Mouse (Mus musculus) gonadal fat pad, adult 2 months (tissue): ENCODE measurements around the gene Reep1. TPM values are rescaled to one million over a fixed set of nuclear protein-coding genes. Genes with fewer than 3 reads are reported as not detected.

Source experiments
- DNase-seq: peaks from one replicate; pipeline ENCODE4 v3.0.0-alpha.2; 2012; ENCODE audit warnings: low read depth
- polyA plus RNA-seq: library from polyadenylated mRNA; depleted of rRNA; stranded (reverse); fragments of >200 nt; gene quantifications from 2 replicates; pipeline ENCODE4 v1.2.3, GENCODE M21; 2012; rRNA removed

Gene Reep1
- 6.2 and 6.7 TPM in 2 replicates for polyA plus RNA-seq

GRCm38 (mm10) chr6:71707511-71708501 lies at the start of gene Reep1:
Gene Reep1, plus strand, starts transcription at chr6:71707561.
- no peak for DNase-seq

DNA sequence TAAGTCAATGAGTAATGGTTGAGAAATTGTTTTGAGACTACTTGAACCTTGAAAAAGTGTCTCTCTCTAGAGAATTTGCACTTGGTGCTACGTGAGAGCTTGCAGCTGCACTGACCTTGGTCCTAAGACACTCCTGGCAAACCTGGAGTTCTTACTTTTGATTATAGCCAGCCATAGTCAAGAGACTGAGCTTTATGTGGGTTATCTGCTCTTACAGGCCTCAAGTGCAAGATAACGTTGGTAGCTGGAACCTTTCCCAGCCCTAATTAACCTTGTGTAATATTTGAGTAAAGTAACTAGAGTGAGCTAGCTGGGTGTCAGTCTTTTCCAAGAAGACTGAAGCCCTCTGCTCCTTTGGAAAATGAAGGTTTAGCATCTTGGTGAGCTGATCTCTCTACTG lies 49.1 kb upstream of the Reep1 start:
- no peak for DNase-seq

- no peak for DNase-seq
Measured at GRCm38 (mm10) chr6:71664511-71664910, 42.9 kb upstream of the Reep1 start.

- DNase-seq = no peak
Measured at GRCm38 (mm10) chr6:71673166-71673565, 34.2 kb upstream of the Reep1 start.

DNA sequence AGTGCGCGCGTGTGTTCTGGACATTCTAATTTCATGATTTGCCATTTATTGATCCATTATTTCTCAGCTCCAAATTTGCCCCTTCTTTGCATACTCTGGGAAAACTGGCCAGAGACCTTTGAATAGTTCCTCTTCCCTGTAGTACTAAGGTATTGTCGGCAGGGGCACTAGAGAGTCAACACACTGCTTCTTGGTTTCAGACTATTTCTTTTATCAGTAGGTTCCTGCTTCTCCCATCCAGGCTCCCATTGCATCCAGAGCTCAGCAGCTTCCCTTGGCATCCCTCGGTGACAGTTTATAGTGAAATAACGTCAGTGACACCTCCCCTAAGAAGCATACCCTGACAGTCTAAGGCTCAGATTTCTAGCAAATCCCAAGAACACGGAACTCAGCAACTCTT lies 28.5 kb upstream of the Reep1 start:
- DNase-seq = no peak

DNA sequence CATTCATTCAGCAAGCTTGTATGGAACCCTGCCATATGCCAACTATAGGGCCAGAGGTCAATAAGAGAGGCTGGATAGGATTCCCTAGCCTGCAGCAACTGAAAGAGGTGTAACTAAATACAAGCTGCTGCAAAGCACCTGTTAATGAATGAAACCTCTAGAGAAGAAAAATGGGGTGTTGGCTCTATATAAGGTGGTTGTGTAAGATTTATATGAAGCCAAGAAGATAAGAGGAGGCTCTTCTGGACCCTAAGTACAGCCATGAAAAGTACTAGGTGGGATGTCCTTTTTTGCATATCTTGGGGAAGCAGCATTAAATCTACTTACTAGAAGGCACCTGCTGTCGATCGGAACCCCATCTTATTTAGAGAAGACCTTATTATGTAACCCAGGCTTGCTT lies 12.2 kb upstream of the Reep1 start:
- no peak for DNase-seq

DNA sequence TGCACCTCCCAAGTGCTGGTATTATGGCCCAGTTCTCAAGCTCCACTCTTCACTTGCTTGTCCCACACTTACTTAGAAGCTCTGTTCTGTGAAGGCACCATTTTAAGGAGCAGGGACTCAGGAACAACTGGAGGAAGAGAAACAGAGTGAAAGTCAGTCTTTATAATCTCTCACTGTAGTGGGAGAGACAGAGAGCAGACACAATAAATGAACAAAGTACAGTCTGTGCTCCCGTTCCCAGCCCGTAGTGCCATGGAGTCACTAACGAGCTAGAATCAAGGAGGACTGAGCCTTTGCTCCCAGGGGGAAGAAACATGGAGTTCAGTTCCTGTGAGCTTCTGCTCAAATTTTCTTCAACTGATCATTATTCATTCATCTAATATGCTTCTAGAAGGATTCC lies 11.8 kb upstream of the Reep1 start:
- DNase-seq = no peak

DNA sequence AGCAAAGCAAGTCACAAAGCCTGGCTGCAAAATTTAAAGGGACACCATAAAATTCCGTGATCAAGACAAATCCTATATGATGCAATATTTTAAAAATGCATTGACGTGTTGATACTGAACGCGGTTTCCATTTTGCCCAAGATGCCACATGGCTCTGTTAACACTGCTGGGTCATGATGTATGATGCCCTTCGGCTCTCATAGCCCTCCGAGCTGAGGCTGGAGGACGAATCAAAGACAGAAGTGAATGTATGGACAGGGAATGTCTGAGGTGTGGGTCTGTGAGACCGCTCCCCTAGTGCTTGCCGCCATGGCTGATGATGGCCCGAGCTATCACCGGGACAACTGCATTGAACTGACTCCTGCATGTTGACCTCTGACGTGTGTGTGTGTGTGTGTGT lies 490 bp upstream of the Reep1 start:
- DNase-seq = no peak

DNA sequence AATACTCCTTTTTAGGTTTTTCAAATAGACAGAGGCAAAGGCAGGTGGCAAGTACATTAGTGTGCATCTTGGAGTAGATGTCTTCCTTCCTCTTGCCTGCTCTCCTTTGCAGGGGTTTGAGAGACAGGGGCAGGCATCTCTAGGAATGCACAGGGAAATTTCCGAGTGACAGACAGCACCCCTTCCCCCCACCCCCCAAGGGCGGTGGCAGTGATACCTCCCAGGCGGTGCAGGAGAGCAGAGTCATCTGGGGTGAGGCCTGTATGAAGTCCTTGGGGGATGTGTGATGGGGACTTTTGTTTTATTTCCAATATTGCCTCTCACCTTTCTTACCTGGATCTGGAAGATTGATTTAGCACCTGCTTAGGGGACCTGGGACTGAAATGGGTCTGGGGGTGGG lies 1.2 kb downstream of the Reep1 start:
- no peak for DNase-seq

GRCm38 (mm10) chr6:71710323-71710722 lies 3.0 kb downstream of the Reep1 start:
- no peak for DNase-seq

DNA sequence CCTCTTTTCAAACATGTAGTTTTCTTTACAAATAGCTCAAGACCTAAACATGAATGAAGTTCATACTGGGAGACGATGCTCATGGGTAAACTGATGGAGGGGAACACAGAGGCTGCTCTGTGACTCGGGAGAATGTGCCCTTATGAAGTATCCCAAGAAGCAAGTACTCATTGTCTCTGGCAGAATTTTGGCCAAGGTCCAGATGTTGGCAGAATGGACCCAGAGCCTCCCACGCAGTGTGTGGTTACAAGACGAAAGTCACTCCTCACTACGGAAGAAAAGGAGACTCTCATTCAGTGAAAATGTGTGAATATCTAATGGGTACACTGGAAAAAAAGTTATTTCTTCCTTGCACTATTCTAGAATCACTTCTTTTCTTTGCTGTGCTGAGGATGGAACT lies 3.8 kb downstream of the Reep1 start:
- no peak for DNase-seq

- no peak for DNase-seq
Measured at GRCm38 (mm10) chr6:71713532-71713931, 6.2 kb downstream of the Reep1 start.

- no peak for DNase-seq
Measured at GRCm38 (mm10) chr6:71715006-71715405, 7.6 kb downstream of the Reep1 start.

DNA sequence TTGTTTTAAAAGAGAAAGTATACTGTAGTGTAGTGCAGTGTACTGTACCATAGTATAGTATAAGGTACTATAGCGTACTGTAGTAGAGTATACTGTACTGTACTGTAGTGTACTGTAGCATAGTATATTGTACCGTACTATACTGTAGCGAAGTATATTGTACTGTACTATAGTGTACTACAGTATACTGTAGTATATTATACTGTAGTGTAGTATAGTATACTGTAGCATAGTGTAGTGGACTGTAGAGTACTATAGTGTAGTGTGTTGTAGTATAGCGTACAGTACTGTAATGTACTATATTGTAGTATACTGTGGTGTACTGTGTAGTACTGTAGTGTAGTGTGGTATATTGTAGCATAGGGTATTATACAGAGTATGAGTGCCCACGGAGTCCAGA lies 9.1 kb downstream of the Reep1 start:
- DNase-seq = no peak

GRCm38 (mm10) chr6:71718322-71718721 lies 11.0 kb downstream of the Reep1 start:
- no peak for DNase-seq

DNA sequence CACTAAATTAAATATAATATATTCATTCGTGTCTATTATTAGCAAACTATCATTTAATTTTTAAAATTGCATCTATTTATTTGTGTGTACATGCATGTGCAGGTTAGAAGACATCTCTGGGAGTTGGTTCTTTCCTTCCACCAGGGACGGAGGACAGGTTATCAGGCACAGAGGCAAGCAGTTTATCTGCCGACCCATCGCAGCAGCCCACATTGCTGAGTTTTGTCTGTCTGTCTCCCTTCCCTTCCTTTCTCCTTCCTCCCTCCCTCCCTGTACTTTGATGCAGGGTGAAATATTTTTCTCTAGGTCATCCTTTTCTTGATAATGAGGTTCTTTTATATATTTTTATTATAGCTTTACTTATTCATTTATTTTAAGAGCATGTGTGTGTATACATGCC lies 11.9 kb downstream of the Reep1 start:
- no peak for DNase-seq

DNA sequence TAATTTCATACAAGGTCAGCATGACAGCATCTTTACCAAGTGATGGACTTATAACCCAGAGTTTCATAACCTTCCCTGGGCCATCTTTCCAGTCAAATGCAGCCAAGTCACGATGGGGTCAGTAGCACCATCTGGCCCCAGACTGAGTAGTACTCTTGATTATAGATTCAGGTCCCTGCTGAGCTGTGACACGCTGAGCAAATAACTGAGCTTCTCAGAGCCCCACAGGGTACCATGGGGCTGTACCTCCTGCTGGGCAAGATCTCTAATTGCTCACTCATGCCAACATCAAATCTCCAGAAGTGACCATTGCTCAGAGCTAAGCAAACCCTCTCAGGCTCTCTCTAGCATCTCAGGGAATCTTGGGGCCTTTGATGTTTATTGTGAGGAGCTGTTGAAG lies 15.6 kb downstream of the Reep1 start:
- no peak for DNase-seq

DNA sequence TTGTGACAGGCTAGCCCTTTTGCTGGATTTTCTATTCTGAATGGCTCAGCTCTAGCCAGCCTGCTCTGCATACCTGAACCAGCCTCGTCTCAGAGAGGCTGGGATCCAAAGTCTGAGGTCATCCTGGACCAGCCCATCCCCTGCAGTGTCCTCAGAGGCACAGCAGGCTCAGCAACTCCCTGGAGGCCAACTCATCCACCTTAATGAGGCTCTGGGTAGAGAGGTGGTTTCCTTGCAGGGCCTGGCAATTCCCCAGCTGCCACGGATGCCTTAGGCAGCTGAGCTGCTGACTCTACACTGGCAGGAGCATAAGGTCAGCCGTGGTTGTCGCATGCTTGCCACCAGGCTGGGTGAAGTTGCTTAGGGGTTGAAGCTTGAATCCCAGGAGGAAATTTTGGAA lies 16.2 kb downstream of the Reep1 start:
- no peak for DNase-seq

DNA sequence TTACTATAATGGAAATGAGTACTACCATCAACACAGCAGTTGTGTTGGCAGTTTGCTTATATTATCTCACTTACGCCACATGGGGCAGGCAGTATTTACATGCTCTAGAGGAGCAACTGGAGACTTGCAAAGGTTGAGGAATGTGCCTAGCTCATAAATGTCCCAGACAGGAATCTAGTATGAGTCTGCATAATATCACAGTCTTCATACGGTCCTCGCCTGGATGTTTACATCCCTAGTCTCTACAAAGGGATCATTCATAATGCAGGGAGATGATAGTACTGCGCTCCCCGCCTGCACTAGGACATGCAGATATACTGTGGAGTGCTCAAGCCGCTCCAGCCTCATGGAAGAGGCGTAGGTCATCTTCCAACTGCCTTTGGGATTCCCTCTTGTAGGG lies 19.3 kb downstream of the Reep1 start:
- no peak for DNase-seq

DNA sequence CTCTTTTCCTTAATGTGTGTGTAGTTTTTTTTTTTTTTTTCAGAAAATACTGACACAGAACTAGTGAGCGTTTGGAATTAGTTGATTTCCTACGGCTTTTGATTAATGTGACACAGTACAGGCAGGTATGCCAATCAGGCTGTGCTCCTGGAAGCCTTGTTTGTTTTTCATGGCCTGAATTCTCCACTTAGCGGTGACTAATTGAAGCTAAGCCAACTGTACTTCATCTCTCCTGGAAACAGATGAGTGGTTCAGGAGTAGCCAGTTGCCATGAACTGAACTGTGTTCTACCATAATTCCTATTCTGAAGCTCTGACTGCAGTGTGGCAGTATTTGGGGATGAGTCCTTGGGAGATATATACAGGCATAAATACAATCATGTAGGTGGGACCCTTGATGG lies 20.9 kb downstream of the Reep1 start:
- no peak for DNase-seq

DNA sequence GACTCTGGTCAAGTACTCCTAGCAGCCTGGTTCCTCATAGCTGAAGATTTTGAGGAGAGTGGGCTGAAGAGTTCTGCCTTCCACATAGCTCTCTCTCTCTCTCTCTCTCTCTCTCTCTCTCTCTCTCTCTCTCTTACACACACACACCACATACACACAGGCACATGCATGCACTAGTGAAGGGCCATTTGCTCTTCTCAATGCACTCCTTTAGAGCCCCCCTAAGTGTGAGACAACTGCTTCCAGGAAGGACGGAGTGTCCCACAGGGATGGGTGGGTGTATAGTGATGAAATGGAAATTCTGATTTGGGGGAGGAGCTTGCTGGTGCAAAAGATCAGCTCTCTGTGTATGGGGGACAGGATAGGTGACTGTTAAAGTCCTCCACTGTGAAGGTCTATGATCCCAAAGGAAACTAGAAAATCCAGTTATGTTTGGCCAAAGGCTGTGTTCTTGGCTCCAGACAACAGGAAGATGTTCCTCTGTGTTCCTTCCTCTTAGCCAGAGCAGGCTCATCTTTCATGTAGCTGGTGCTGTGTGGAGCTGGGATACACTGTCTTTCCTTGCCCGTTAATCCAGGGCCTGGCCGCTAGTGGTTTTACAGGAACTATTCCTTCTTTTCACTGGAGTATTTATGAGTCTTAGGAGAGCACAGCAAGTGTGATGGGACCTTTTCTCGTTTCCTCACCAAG lies 27.7 kb downstream of the Reep1 start:
- no peak for DNase-seq

DNA sequence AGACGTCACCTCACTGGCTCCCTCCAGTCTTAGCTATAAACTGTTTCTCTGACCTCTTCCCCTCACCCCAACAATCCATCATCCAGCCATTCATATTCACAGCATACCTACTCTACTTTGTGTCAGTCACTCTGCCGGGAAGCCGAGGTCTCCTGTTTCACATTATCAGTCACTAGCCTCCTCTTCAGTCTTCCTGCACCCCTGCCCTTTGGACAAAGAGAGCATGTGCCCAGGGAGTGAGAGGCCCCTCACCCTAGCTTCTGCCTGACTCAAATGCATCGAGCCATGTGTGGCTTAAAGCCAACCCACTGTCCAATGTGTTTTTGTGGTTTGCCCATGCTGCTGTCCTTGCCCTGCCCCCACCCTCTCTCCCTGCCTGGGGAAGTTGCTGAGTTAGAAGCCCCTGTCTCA lies 28.2 kb downstream of the Reep1 start:
- DNase-seq = no peak

DNA sequence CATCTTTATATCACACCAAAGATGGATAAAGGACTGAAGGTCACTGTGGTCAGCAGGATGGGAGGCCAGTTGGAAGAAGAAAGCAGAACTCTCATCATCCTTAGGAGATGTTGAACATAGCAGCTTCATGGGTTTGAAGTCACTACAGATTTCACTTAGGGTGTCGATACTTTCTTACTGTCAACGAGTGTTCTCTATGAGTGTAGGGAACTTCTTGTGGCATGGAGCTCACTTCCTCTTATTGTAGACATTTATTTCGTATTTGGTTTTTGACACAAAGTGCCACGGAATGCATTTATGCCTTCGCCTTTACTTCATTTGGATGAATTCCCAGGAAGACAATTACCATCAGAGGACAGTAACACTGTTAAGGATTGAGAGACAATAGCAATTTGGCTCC lies 28.7 kb downstream of the Reep1 start:
- DNase-seq = no peak
